Mouse (Mus musculus) spleen, postnatal 10 days (tissue): Measurements from ENCODE around the gene Gm10271.

Experiments
- DNase-seq, 2 experiments: peaks; one replicate each; pipeline ENCODE4 v3.0.0; 2021 to 2022; ENCODE audit warnings: low spot score in 2 of 2

Gene Gm10271

GRCm38 (mm10) chr10:116932418-116932817 is 40.0 kb downstream of the Gm10271 start:
- DNase-seq: no peak

GRCm38 (mm10) chr10:116931497-116932179 is 40.8 kb downstream of the Gm10271 start:
- DNase-seq: no peak

GRCm38 (mm10) chr10:116930936-116931335 is 41.5 kb downstream of the Gm10271 start:
- no peak for DNase-seq

- DNase-seq: peak in 1 of 2 experiments; percentile 63
These were observed 41.9 kb downstream of the Gm10271 start for GRCm38 (mm10) chr10:116930506-116930905.

- no peak for DNase-seq
These were observed 43.6 kb downstream of the Gm10271 start for GRCm38 (mm10) chr10:116928826-116929225.

GRCm38 (mm10) chr10:116926428-116927113 is 45.8 kb downstream of the Gm10271 start:
- DNase-seq: no peak

GRCm38 (mm10) chr10:116923651-116924495 is 48.5 kb downstream of the Gm10271 start:
- no peak for DNase-seq

- no peak for DNase-seq
These were observed 50.2 kb downstream of the Gm10271 start for GRCm38 (mm10) chr10:116922161-116922560.

GRCm38 (mm10) chr10:116921416-116921815 is 51.0 kb downstream of the Gm10271 start:
- no peak for DNase-seq

GRCm38 (mm10) chr10:116920641-116921040 is 51.8 kb downstream of the Gm10271 start:
- no peak for DNase-seq

GRCm38 (mm10) chr10:116919368-116920317 is 52.8 kb downstream of the Gm10271 start:
- no peak for DNase-seq

- no peak for DNase-seq
These were observed 55.8 kb downstream of the Gm10271 start for GRCm38 (mm10) chr10:116916581-116916980.

- no peak for DNase-seq
These were observed 57.1 kb downstream of the Gm10271 start for GRCm38 (mm10) chr10:116915286-116915685.

- no peak for DNase-seq
These were observed 57.8 kb downstream of the Gm10271 start for GRCm38 (mm10) chr10:116914586-116914985.

- DNase-seq: no peak
These were observed 58.6 kb downstream of the Gm10271 start for GRCm38 (mm10) chr10:116913647-116914273.

GRCm38 (mm10) chr10:116912850-116913249 is 59.6 kb downstream of the Gm10271 start:
- DNase-seq: no peak

- DNase-seq: peak in 1 of 2 experiments; percentile 24
These were observed 63.3 kb downstream of the Gm10271 start for GRCm38 (mm10) chr10:116908901-116909642.
